Mouse (Mus musculus) adrenal gland, postnatal 36 days (tissue): ENCODE data around the gene B3galt1. TPM values are rescaled to one million over a fixed set of nuclear protein-coding genes. Genes with fewer than 3 reads are reported as not detected.

ENCODE experiments used
- DNase-seq, 2 experiments: peaks; one replicate each; pipeline ENCODE4 v3.0.0; 2021; ENCODE audit warnings: mixed read lengths in 1 of 2
- microRNA-seq: library from miRNA; unstranded; fragments of <30 nt; microRNA quantifications from one replicate; pipeline ENCODE4 v1.2.0, GENCODE M21; 2021
- total RNA-seq, 2 experiments: library from RNA; stranded (reverse); gene quantifications; 2 replicates each; pipeline ENCODE4 v1.2.3; 2021

Gene B3galt1
- total RNA-seq, 2 experiments from 2014 or later: 2.3 to 3.1 TPM

DNA sequence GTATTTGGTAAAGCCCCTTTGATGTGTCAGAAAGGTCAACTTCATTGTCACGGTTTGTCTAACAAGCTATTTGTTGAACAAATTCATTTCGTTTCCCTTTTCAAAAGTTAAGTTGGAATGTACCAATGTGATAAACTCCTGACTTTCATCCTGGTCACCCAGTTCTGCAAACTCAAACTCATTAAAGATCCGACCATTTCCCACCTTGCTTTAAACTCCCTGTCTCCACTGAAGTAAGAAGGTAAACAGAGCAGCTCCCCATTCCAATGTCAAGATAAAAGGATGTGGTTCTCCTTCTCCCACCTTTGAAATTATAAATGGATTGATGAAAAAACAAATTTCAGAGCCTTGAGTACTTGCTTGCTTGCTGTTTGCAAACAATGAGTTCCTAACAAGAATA is 487.6 kb downstream of the B3galt1 start:
- DNase-seq: no peak

DNA sequence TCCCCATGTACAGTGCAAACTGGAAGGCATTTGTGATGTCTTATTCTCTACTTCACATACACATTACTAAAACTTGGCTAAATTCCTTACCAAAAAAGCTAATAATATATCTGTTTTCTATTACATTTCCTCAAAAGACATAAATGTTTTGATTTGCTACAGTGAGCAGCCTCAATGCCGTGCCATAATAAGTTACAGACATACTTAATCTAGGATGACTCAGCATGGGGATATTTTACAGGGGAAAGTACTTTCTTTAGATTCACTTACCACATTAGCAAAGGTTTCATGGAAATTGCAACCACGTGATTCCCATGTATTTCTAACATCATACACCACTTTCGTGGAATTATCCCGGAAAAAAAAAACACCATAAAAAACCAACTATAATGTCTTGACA is 495.7 kb downstream of the B3galt1 start:
- DNase-seq: no peak

DNA sequence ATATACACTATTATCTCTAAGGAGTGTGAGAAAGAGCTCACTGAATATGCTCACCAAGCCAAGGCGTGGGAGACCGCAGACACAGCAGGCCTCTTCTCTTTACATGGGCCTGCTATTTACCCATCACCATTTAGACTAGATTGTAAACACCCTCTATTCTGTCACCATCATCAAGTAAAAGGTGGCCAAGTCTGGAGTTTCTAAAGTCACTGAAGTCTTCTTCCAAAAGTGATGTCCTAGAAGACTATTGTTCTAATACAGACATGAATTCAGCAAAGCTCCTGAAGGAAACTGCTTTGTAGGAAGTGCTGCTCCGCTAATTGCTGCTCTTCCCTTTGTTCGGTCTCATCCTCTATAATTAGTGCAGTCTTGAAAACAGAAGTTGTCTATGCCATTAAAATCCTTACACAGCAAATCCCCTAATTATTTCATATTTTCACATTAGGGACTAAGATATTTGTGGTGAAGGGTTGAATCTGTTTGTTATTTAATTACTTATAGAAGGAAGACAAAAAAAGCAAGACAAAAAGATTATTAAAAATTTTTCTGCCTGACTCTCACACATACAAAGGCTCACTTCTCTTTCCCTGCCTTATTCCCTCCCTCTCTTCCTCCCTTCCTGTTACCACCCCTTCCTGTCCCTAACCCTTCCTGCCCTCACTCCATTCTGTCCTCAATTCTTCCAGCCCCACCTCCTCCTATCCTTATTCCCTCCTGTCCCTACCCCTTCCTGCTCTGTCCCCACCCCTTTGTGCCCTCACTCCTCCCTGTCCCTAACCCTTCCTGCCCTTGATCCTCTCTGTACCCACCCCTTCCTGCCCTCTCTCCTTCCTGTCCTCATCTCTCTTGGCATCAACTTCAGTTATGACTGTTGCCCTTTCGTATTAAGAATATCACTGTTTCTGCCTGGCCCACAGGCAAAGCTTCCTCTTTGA is 514.0 kb downstream of the B3galt1 start:
- DNase-seq: peak; percentile 4 to 7

DNA sequence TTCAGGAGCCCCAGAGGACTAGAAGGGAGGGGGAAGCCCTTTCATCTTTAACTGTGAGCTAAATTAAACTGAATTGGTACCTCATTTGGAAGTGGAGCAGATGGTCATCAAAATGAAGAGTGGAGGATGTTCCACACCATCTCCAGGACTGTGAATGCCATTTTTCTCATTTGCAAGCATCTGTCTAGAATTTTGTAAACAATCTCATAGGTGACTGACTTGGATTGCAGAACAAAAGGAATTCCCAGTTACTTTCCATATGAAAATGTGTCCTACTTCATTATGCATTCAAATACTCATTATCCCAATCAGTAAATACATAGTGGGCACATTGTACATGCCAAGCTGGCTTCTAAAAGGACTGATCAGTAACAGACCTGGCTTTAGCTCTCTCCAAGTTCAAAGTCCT is 515.2 kb downstream of the B3galt1 start:
- no peak for DNase-seq

DNA sequence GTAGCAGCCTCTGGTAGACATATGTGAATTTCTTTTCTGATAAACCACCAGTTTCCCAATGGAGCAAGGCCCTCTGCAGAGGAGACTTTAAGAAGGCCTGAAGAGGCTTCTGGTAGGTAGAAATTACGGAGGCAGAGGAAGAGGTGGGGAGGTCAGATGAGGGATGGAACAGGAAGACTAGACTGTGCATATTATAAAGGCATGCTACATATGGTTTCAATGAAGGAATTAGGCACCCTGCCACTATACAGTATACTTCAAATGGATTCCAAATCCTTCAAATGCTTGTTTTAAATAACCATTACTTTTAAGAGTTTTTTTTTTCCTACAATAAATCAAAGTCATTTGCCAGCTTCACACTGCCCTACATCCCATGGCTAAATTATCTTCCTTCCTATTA is 518.8 kb downstream of the B3galt1 start:
- DNase-seq: no peak

DNA sequence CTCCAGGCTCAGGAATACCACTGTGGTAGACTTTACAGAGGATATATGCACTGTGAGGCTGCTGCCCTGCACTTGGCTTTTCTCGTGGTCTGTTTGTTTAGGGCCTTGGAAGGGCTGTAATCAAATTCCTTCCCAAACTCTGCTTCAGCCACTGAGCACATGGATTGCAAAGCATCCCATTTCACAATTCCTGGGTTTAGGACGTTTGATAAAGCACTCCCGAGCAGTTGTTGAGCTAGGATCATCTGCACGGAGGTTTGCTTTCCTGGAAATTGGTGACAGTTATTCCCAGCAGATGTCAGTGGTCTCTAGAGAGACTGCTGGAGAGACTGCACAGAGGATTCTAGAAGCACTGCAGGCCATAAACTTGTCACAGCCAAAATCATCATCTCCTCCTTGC is 520.4 kb downstream of the B3galt1 start:
- DNase-seq: no peak

DNA sequence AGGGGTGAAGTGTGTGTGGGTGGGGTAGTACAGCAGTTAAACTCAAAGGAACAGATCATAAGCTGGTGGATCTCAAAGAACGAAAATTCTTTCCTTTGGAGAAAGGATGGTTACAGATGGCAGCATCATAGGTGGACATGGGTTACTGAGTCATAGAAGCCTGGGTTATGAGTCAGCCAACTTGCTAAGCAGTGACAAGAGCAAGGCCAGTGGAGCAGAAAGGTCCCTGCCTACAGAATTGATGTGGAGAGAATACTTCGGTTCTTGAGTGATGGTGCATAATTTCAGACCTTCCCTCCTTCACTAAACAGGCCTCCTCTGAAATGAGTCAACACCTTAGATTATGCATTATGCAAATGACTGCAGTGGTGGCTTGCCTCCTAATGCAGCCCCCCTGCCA is 525.9 kb downstream of the B3galt1 start:
- DNase-seq: peak; percentile 8 to 13

DNA sequence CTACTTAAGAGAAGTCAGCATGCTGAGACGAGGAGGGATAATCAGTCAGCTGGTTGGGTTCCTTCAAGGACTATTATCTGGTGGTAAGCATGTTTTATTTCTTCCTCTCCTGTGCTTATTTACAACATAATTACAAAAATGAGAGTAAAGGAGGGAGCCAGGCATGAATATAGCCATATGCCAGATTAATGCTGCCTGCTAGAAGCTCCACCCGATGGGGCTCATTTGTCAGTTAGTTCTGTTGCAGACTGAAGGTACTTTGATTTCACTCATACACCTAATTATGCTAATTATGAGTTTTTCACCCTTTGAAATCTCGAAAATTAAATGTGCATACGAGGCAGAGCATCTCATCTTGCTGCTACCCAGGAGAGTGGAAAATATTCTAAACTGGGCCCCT is 539.0 kb downstream of the B3galt1 start:
- DNase-seq: no peak

DNA sequence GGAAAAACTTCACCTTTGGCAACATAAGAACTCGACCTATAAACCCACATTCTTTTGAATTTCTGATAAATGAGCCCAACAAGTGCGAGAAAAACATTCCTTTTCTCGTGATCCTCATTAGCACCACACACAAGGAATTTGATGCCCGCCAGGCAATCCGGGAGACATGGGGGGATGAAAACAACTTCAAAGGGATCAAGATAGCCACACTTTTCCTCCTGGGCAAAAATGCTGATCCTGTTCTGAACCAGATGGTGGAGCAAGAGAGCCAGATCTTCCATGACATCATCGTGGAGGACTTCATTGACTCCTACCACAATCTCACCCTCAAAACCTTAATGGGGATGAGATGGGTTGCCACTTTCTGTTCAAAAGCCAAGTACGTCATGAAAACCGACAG is 552.4 kb downstream of the B3galt1 start:
- peak; percentile 5 to 18 for DNase-seq

DNA sequence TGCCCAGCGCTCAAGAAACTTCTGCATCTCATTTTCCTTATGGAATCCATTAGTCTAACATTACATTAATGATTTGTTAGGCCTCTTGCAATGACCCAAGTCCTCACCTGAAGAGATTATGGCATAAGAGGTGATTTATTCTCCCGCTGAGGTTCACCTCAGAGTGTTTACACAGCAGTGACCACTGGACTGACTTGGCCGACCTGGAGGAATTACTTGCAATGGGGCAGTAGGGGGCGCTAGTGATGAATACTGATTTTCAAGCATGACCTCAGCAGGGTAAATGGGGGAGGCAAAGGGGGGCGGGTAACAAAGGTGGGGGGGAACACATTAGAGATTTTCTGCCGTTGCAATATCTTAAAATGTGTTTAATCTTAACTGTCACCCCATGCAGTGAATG is 559.1 kb downstream of the B3galt1 start:
- peak; percentile 25 to 44 for DNase-seq

DNA sequence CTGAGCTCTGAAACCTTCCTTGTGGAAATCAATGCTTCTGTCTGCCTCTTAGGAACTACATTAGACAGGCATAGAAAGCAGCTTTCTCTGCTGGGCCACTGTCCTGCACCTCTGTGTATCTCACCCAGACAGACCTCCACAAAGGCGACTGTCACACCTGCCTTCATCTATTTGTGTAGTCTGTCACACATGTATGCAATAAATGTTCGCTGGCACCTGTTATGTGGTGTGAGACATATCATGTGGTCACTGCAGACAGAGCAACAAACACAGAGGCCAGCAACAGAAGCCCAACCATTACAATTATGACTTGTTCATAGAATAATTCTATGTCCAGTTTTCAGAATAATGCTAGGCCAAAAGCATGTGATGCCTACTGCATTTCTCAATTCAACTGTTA is 575.4 kb downstream of the B3galt1 start:
- DNase-seq: no peak

DNA sequence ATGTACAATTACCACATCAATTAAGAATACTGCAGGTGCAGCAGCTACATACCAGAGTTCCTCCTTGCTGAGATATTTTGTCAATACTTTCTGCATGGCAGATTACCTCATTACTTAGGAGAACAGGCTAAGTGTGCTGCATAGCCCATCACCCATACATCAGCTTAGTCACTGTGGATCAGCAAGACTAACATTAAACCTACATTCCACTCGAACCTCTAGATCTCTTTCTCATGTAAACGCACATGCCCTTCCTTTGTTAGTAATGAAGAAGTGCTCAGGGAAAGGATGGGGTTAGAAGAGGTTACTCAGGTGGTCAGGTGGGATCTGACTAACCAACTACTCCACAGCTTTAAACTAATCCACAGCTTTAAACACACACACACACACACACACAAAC is 577.6 kb downstream of the B3galt1 start:
- DNase-seq: no peak

DNA sequence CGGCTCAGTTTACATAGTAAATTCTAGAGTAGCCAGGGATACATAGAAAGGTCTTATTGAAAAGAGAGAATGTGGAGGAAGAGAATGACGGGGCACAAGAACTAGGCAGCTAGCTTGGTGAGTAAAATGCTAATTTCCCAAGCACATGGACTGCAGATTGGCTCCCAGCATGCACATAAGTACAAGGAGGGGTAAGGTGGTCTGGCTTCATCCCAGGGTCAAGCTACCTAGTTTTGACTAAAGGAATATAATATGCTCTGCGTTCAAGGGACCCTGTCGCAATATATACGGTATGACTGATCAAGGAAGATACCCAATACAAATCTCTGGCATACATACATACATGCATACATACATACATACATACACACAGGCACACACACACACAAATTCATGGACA is 594.1 kb downstream of the B3galt1 start:
- DNase-seq: no peak

DNA sequence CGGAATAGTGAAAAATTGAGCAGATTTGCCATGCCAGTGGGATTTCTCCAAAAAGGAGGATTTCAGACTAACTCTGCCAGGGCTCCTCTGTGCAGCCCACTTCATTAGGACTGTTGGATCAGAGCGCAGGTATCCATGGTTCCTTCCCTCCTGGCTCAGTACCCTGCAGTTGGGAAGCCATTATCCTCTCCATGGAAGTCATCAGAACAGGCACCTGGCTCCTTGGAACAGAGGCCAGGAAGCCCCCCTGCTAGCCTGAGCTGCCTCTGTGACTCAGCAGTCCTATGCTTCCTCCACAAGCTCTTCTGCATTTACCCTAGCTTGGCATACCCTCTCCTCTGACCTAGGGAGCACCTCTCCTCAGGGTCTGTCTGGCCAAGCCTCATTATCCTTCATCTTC is 594.9 kb downstream of the B3galt1 start:
- DNase-seq: no peak

DNA sequence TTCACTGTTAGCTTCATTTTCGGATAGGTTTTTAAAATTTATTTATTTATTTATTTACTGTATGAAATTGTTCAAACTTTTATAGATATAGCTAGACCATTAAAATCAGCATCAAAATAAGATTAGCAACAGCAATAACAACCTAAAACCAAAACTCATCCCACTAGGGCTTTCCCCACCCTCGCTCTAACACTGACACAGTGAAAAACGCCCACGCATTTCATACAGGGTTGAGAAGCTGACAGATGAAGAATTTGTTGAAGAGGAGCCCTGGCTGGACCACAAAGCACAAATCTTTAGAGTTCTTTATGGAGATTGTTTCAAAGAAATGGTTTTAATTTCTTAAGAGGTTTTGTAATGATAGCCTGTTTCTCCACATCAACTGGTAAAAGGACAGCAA is 596.3 kb downstream of the B3galt1 start:
- DNase-seq: no peak

DNA sequence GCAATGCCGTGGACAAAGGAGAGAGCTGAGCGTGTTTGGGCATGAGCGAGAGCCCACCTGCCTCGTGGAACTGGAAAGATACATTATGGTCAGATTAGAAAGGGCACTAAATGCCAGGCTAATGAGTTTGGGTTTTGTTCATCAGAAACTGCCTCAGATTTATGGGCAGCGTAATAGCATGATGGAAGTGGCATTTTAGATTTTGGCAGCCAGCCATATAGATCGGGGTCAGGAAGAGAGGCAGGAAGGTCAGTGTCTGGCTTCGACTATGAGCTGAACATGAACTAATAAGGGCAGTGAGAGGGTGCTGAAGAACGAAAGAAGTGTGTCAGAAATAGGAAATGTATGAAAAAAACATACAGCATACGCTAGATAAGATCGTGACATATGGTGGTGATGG is 605.6 kb downstream of the B3galt1 start:
- DNase-seq: peak; percentile 44 to 53

Small RNAs within 50 kb of the gene (microRNA-seq; reads per million reads assigned to microRNA genes)
- gene Mir6335 (not detected), gene Mir7224 (not detected)

Other genes with a start within 250 kb of the B3galt1 start
- not detected for gene Gm21830, start 152.1 kb upstream of the B3galt1 start, total RNA-seq
- not detected for gene Gm26727, start 132.7 kb upstream of the B3galt1 start, total RNA-seq
- under 1 TPM in 1 of 2 experiments, not detected in 1; 0.10 TPM for gene Xirp2, start 119.9 kb upstream of the B3galt1 start, total RNA-seq